ENCODE assay signal across 8 mouse cellular contexts in genomic region chr10:29338355-29339056, GRCm38 (mm10). TPM values are rescaled to one million over a fixed set of nuclear protein-coding genes. Genes with fewer than 3 reads are reported as not detected.
DNase-seq lines count a peak whose midpoint lies in the region; ATAC-seq and TF ChIP-seq lines count a peak whose summit lies in the region.

No protein-coding gene starts in this region.

- no peak overlapping the region for H3K4me3 ChIP-seq in ES-Bruce4 (ENCODE audit: low read depth, low read length)
- no peak overlapping the region for H3K4me3 ChIP-seq in forebrain, embryonic 15.5 days
- H3K4me3 ChIP-seq in intestine, embryonic 16.5 days (ENCODE audit: low read length): no peak overlapping the region
- H3K4me3 ChIP-seq in limb, embryonic 11.5 days (ENCODE audit: low read depth, low read length): no peak overlapping the region

- TF ChIP-seq EP300 in ES-Bruce4 (IDR thresholded peaks at IDR 0.05; ENCODE audit: insufficient read depth, low read depth, low read length): no peak

- H3K27ac ChIP-seq in ES-Bruce4 (ENCODE audit: insufficient read depth, low read length): no peak overlapping the region
- no peak overlapping the region for H3K27ac ChIP-seq in forebrain, embryonic 15.5 days (replicated peaks)
- no peak overlapping the region for H3K27ac ChIP-seq in intestine, embryonic 16.5 days (ENCODE audit: low read length)
- H3K27ac ChIP-seq in limb, embryonic 11.5 days (replicated peaks; ENCODE audit: low read depth, low read length): no peak overlapping the region

- no peaks in the 10 kb centered on the region for H3K4me1 ChIP-seq in ES-Bruce4 (ENCODE audit: control insufficient read depth, insufficient read depth, low read length)
- H3K4me1 ChIP-seq in forebrain, embryonic 15.5 days: no peaks in the 10 kb centered on the region
- no peaks in the 10 kb centered on the region for H3K4me1 ChIP-seq in intestine, embryonic 16.5 days (ENCODE audit: control insufficient read depth, insufficient read depth, low read length)
- no peaks in the 10 kb centered on the region for H3K4me1 ChIP-seq in limb, embryonic 11.5 days (ENCODE audit: control insufficient read depth, insufficient read depth, low read length)

- no peaks in the 10 kb centered on the region for H3K36me3 ChIP-seq in ES-Bruce4 (ENCODE audit: control insufficient read depth, insufficient read depth, low read length, poor library complexity, severe bottlenecking)
- H3K36me3 ChIP-seq in forebrain, embryonic 15.5 days: peaks cover 8% of the 10 kb centered on the region; the same call in 1 of the 2 replicates
- H3K36me3 ChIP-seq in intestine, embryonic 16.5 days (ENCODE audit: control insufficient read depth, insufficient read depth, low read length): peaks cover 1% of the 10 kb centered on the region; the same call in 1 of the 2 replicates
- no peaks in the 10 kb centered on the region for H3K36me3 ChIP-seq in limb, embryonic 11.5 days (ENCODE audit: control insufficient read depth, insufficient read depth, low read length)

- peak; percentile 85 for DNase-seq in 416B (ENCODE audit: low read depth)
- peak; percentile 79 for DNase-seq in c-Kit-positive CD71-positive TER-119-negative erythroid progenitor cells, embryonic 14.5 days (ENCODE audit: low read depth)
- peak; percentile 83 for DNase-seq in limb, embryonic 11.5 days (ENCODE audit: low spot score)
- peak; percentile 77 for DNase-seq in thymus, postnatal 4 days

- H3K9me3 ChIP-seq in ES-Bruce4 (replicated peaks; ENCODE audit: control insufficient read depth, insufficient read depth, low read length, poor library complexity, severe bottlenecking): no peaks in the 10 kb centered on the region
- H3K9me3 ChIP-seq in forebrain, embryonic 15.5 days: no peaks in the 10 kb centered on the region
- H3K9me3 ChIP-seq in intestine, embryonic 16.5 days (ENCODE audit: control insufficient read depth, low read length): no peaks in the 10 kb centered on the region
- no peaks in the 10 kb centered on the region for H3K9me3 ChIP-seq in limb, embryonic 11.5 days (ENCODE audit: control insufficient read depth, low read length)

- H3K27me3 ChIP-seq in ES-Bruce4 (ENCODE audit: control insufficient read depth, insufficient read depth, low read length, poor library complexity, severe bottlenecking): no peaks in the 10 kb centered on the region
- no peaks in the 10 kb centered on the region for H3K27me3 ChIP-seq in forebrain, embryonic 15.5 days
- no peaks in the 10 kb centered on the region for H3K27me3 ChIP-seq in intestine, embryonic 16.5 days (replicated peaks; ENCODE audit: control insufficient read depth, insufficient read depth, low read length)
- no peaks in the 10 kb centered on the region for H3K27me3 ChIP-seq in limb, embryonic 11.5 days (ENCODE audit: control insufficient read depth, insufficient read depth, low read length)

- WGBS in forebrain, embryonic 15.5 days: 53% methylated on average over 4 of the region's 4 CpGs
- WGBS in intestine, embryonic 16.5 days: 56% methylated on average over 4 of the region's 4 CpGs
- 58% methylated on average over 4 of the region's 4 CpGs for WGBS in limb, embryonic 11.5 days

- peak; percentile 16 for TF ChIP-seq CTCF in ES-Bruce4 (IDR thresholded peaks at IDR 0.05; ENCODE audit: low read depth, low read length)

- peak; percentile 61 for ATAC-seq in forebrain, embryonic 15.5 days (replicated peaks)
- peak; percentile 62; the same call in 1 of the 2 replicates for ATAC-seq in intestine, embryonic 16.5 days
- no peak for ATAC-seq in limb, embryonic 11.5 days (ENCODE audit: insufficient number of reproducible peaks, low FRiP score, low TSS enrichment, low read depth)
- ATAC-seq in neutrophil, adult 5-6 weeks (ENCODE audit: extremely low read depth, insufficient number of reproducible peaks, low FRiP score, poor library complexity, severe bottlenecking): peak; percentile 76; the same call in 1 of the 2 replicates

- H3K9ac ChIP-seq in ES-Bruce4 (ENCODE audit: low read depth, poor library complexity, severe bottlenecking): no peak overlapping the region
- no peak overlapping the region for H3K9ac ChIP-seq in forebrain, embryonic 15.5 days (replicated peaks)
- no peak overlapping the region for H3K9ac ChIP-seq in intestine, embryonic 16.5 days (ENCODE audit: low read depth, low read length)
- H3K9ac ChIP-seq in limb, embryonic 11.5 days (ENCODE audit: low read length): no peak overlapping the region

- H3K4me2 ChIP-seq in forebrain, embryonic 15.5 days (replicated peaks): no peak overlapping the region
- H3K4me2 ChIP-seq in intestine, embryonic 16.5 days (ENCODE audit: low read depth, low read length): no peak overlapping the region
- no peak overlapping the region for H3K4me2 ChIP-seq in limb, embryonic 11.5 days (ENCODE audit: low read depth, severe bottlenecking)

- TF ChIP-seq POLR2A in ES-Bruce4 (IDR thresholded peaks at IDR 0.05; ENCODE audit: insufficient read depth, low read length): no peak

RNA-seq across cellular contexts. Expression of gene Rnf146, which starts 23.7 kb away (rescaled TPM):
- 29.1 and 31.1 TPM in 2 replicates for polyA plus RNA-seq in ES-Bruce4 (2011; ENCODE audit: insufficient read depth, insufficient read length, low read depth, missing spikeins)
- 90.5 and 106 TPM in 2 replicates for polyA plus RNA-seq in forebrain, embryonic 15.5 days (2015; fragmentation: Nextera tagmentation; extraction: Ambion mirVana)
- 39.0 and 42.6 TPM in 2 replicates for polyA plus RNA-seq in intestine, embryonic 16.5 days (2015; fragmentation: Nextera tagmentation; extraction: Ambion mirVana)
- 53.2 and 57.2 TPM in 2 replicates for polyA plus RNA-seq in limb, embryonic 11.5 days (2014; fragmentation: Nextera tagmentation; extraction: Ambion mirVana)
- total RNA-seq in neutrophil, adult 5-6 weeks (2017): 88.8 and 89.6 TPM in 2 replicates

RNA-seq across cellular contexts. Expression of gene Echdc1, which starts 25.5 kb away (rescaled TPM):
- polyA plus RNA-seq in ES-Bruce4 (2011; ENCODE audit: insufficient read depth, insufficient read length, low read depth, missing spikeins): 22.8 and 23.5 TPM in 2 replicates
- polyA plus RNA-seq in forebrain, embryonic 15.5 days (2015; fragmentation: Nextera tagmentation; extraction: Ambion mirVana): 20.8 and 23.2 TPM in 2 replicates
- polyA plus RNA-seq in intestine, embryonic 16.5 days (2015; fragmentation: Nextera tagmentation; extraction: Ambion mirVana): 45.6 and 49.3 TPM in 2 replicates
- 19.7 and 22.5 TPM in 2 replicates for polyA plus RNA-seq in limb, embryonic 11.5 days (2014; fragmentation: Nextera tagmentation; extraction: Ambion mirVana)
- total RNA-seq in neutrophil, adult 5-6 weeks (2017): 5.3 and 7.9 TPM in 2 replicates
